Mouse (Mus musculus) lung, adult 2 months (tissue): Measurements from ENCODE around the gene Sdhaf2. TPM values are rescaled to one million over a fixed set of nuclear protein-coding genes. Genes with fewer than 3 reads are reported as not detected.

Experiments
- DNase-seq: peaks from one replicate; pipeline ENCODE4 v3.0.0; 2022
- H3K4me1 ChIP-seq: fragments of 200-500 bp; 2 replicates; pipeline ENCODE4 v1.6.1; 2011; ENCODE audit warnings: low read length; ENCODE audit not compliant: control insufficient read depth, insufficient read depth
- H3K4me3 ChIP-seq: fragments of 200-500 bp; replicated peaks from 2 replicates; pipeline ENCODE3; 2011; ENCODE audit warnings: low read depth, mild to moderate bottlenecking, control low read depth, low read length; ENCODE audit errors: extremely low read depth
- CTCF ChIP-seq: fragments of 200-500 bp; IDR thresholded peaks from 2 replicates; pipeline ENCODE4 v1.5.1; 2011; ENCODE audit warnings: mild to moderate bottlenecking, low read length, control low read depth; ENCODE audit not compliant: insufficient read depth
- POLR2A ChIP-seq: fragments of 200-500 bp; IDR thresholded peaks from 2 replicates; pipeline ENCODE4 v1.6.1; 2011; ENCODE audit warnings: low read depth, mild to moderate bottlenecking, control low read depth, low read length, borderline replicate concordance; ENCODE audit errors: extremely low read depth
- WGBS: fragments of 180-500 bp; shearing (Covaris S2); methylation state at CpG from one replicate; pipeline ENCODE4 v1.1.7; 2018; 5-methylcytosine and 5-hydroxymethylcytosine counted together
- polyA plus RNA-seq: library from polyadenylated mRNA; depleted of rRNA; stranded (reverse); fragments of >200 nt; gene quantifications from 2 replicates; pipeline ENCODE4 v1.2.3, GENCODE M21; 2012

Sdhaf2 gene
- polyA plus RNA-seq, 1 experiment = 23.0 TPM

DNA sequence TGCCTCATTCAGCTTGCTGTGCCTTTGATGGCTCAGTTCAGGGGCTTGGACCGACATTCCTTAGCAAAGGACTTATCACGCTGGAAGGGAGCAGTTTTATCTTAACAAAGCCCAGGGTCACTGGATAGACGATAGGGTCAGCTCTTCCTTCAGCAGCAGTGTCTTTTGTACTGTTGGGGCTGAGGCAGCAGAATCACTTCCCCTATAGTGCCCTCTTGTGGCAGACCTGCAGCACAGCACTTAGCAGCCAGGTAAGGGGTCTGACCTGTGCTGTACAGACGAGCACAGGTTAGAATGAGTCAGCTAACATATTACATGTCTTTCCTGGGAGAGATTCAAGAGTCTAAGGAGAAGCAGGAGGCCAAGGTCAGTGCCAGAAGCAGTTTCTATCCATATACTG lies 23.4 kb downstream of the Sdhaf2 start:
- WGBS = 14% methylated on average over 4 of the region's 4 CpGs
- TF ChIP-seq POLR2A (no peak), CTCF (peak; percentile 95)
- no peak overlapping the region for H3K4me3 ChIP-seq
- peak; percentile 34 for DNase-seq
- H3K4me1 ChIP-seq = no peaks in the 10 kb centered on the region

DNA sequence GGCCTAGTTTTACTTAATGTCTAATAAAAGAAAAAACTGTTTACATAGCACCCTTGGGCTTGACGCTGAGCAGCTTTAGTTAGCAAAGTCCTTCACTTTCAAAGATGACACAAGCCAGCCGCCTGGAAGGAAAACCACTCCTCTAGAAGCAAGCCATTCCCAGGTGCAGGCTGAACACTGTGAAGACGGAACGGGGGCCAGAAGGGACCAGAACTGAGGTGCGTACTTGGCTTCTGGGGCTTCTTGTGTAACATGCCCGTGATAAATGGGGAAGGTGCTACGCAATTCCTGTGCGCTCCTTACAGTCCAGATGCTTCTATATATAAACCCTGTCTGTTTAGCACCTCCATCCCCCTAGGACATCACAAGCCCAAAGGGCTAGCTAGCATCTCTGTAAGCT lies 25.4 kb downstream of the Sdhaf2 start:
- Histone ChIP-seq H3K4me1 (no peaks in the 10 kb centered on the region), H3K4me3 (no peak overlapping the region)
- TF ChIP-seq POLR2A = no peak
- no peak for TF ChIP-seq CTCF
- 84% methylated on average over 8 of the region's 8 CpGs for WGBS
- no peak for DNase-seq

- DNase-seq = no peak
- TF ChIP-seq CTCF = no peak
- no peak for TF ChIP-seq POLR2A
- WGBS = 36% methylated on average over 8 of the region's 8 CpGs
- Histone ChIP-seq H3K4me1 (no peaks in the 10 kb centered on the region), H3K4me3 (no peak overlapping the region)
Observed at GRCm38 (mm10) chr19:10497512-10498160, 28.3 kb downstream of the Sdhaf2 start.

DNA sequence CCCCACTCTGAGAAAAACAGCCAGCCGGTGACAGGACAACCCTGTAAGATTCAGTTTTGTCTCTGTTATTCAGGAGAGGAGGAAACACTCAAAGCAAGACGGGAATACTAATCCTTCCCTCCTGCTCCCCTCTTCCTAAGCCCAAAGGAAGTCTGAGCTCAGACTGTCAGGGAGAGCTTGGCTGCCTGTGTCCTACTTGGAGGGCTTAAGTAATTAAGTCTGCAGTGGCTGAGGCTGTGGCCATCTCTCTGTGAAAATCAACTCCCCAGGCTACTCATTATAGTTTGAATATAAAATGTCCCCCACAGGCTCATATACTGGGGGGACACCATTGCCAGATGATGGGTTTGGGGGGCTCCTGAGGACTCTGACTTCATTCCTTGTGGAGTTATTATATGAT lies 29.0 kb downstream of the Sdhaf2 start:
- TF ChIP-seq POLR2A (no peak), CTCF (no peak)
- H3K4me3 ChIP-seq = no peak overlapping the region
- H3K4me1 ChIP-seq = no peaks in the 10 kb centered on the region
- 71% methylated on average over 2 of the region's 2 CpGs for WGBS
- DNase-seq = no peak

- Histone ChIP-seq H3K4me3 (no peak overlapping the region), H3K4me1 (no peaks in the 10 kb centered on the region)
- DNase-seq = no peak
- TF ChIP-seq POLR2A = no peak
- TF ChIP-seq CTCF = no peak
- 64% methylated on average over 1 of the region's 1 CpGs for WGBS
Observed at GRCm38 (mm10) chr19:10495670-10496069, 30.3 kb downstream of the Sdhaf2 start.

- H3K4me3 ChIP-seq = no peak overlapping the region
- WGBS = 19% methylated on average over 9 of the region's 9 CpGs
- TF ChIP-seq POLR2A = no peak
- TF ChIP-seq CTCF = peak; percentile 77
- DNase-seq = peak; percentile 16
- H3K4me1 ChIP-seq = no peaks in the 10 kb centered on the region
Observed at GRCm38 (mm10) chr19:10486264-10486738, 39.6 kb downstream of the Sdhaf2 start.

- WGBS = 42% methylated on average over 6 of the region's 6 CpGs
- DNase-seq = no peak
- TF ChIP-seq CTCF = no peak
- H3K4me1 ChIP-seq = no peaks in the 10 kb centered on the region
- no peak within 1 kb of the TSS for H3K4me3 ChIP-seq
Observed at GRCm38 (mm10) chr19:10482703-10483102, 43.2 kb downstream of the Sdhaf2 start, which contains the start of gene Ppp1r32. Ppp1r32 (minus strand) TSS chr19:10482928.

DNA sequence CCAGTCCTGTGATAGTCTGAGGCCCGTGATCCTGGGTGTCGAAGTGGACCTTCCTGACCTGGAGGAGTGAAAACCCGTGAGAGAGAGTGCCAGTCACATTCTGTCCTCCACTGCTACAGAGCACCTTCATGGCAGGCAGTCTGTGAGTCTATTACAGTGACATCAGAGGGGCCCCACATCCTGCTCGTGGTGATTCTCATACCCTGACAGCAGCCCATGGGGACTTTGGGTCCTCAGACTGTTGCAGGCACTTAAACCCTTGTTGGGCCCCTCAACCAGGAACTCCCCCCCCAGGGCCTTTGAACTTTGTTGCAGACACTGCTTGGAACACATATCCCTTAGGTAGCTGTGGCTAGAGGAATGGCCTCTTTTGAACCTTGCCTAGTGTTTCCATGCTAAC lies 46.4 kb downstream of the Sdhaf2 start:
- Histone ChIP-seq H3K4me1 (no peaks in the 10 kb centered on the region), H3K4me3 (no peak overlapping the region)
- DNase-seq = no peak
- TF ChIP-seq POLR2A = no peak
- TF ChIP-seq CTCF = no peak
- 56% methylated on average over 4 of the region's 4 CpGs for WGBS

DNA sequence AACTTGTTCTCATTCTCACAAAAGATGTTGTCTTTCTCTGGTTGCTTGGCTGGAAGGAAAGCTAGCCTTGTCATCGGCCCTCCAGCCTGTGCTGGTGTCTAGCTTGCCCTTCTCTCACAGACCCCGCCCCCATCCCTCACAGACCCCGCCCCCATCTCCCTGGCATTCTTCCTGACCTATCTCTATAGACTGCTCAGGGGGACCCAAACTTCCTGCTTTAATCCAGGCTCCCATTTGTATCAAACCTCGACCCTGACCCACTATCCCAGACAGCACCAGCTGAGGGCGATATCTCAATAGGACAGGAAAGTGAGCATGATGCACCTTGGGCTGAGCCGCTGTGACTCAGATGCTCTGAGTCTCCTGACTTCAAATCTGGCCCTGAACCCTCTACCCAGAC lies 52.2 kb downstream of the Sdhaf2 start:
- 40% methylated on average over 6 of the region's 6 CpGs for WGBS
- H3K4me3 ChIP-seq = no peak overlapping the region
- TF ChIP-seq POLR2A (no peak), CTCF (no peak)
- H3K4me1 ChIP-seq = no peaks in the 10 kb centered on the region
- DNase-seq = no peak

DNA sequence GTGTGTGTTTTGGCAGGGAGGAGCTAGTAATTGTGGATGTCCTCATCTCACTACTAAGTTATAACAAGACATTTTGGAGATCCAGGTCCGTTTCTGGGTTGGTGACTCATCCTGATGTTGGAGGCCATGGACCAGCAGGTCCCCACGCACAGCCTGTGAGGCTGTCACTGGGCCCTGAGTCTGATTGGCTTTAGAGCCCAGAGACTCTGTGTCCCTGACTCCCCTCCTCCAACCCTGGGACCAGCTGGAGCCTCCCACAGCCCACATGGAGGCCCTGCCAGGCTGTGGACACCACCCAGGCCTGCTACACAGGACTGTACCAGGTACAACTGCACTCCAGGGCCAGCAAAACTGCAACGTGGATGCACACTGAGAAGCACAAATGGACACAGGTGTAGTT lies 53.0 kb downstream of the Sdhaf2 start:
- WGBS = 62% methylated on average over 3 of the region's 3 CpGs
- Histone ChIP-seq H3K4me1 (no peaks in the 10 kb centered on the region), H3K4me3 (no peak overlapping the region)
- TF ChIP-seq POLR2A = no peak
- TF ChIP-seq CTCF = no peak
- DNase-seq = no peak

DNA sequence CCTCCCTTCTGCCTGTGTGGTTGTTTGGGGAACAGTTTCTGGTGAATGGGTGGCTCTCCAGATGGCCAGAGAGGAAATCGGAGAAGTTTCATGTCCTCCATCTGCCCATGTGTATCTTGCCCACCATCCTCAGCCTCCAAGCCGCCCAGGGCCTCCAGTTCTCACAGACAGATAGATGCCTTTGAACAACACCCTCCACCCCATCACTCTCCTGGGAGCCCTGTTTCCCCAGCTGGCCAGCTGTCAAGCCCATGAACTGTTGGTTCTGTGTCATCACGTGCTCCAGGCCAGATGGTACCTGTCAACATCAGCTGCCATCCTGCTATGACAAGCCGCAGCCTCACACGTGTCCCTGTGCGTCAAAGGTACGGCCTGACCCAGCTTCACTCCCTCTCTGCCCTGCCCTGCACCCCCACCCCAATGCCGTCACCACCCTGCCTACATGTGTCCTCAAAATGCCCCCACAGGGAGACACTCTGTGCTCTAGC lies 56.7 kb downstream of the Sdhaf2 start:
- WGBS = 33% methylated on average over 8 of the region's 8 CpGs
- DNase-seq = no peak
- TF ChIP-seq POLR2A (no peak), CTCF (no peak)
- Histone ChIP-seq H3K4me3 (no peak overlapping the region), H3K4me1 (no peaks in the 10 kb centered on the region)
